Mouse (Mus musculus) liver, embryonic 15.5 days (tissue): ENCODE results near the gene Ddx5. TPM values are rescaled to one million over a fixed set of nuclear protein-coding genes. Genes with fewer than 3 reads are reported as not detected.
"Not testable (repeated sequence)": the region's sequence is repeated elsewhere in the genome, so short reads cannot be mapped to it uniquely, and the experiment has no call there.

Experiments used
- ATAC-seq: fragments of 200-750 bp; cut with Nextera tagmentation; 2 replicates; pipeline ENCODE4 v1.8.0; 2017; ENCODE audit warnings: moderate number of reproducible peaks, mild to moderate bottlenecking, moderate library complexity; ENCODE audit not compliant: insufficient read depth
- H3K27ac ChIP-seq: fragments of 300-500 bp; sonication (generic); replicated peaks from 2 replicates; pipeline ENCODE4 v1.5.1; 2015; ENCODE audit warnings: mild to moderate bottlenecking, inconsistent platforms
- H3K27me3 ChIP-seq: fragments of 300-500 bp; sonication (generic); 2 replicates; pipeline ENCODE4 v1.6.1; 2015; ENCODE audit warnings: mild to moderate bottlenecking, inconsistent platforms
- H3K36me3 ChIP-seq: fragments of 300-500 bp; sonication (generic); replicated peaks from 2 replicates; pipeline ENCODE4 v1.6.1; 2015; ENCODE audit warnings: moderate library complexity, mild to moderate bottlenecking, inconsistent platforms
- H3K4me1 ChIP-seq: fragments of 300-500 bp; sonication (generic); replicated peaks from 2 replicates; pipeline ENCODE4 v1.6.1; 2015; ENCODE audit warnings: inconsistent platforms
- H3K4me2 ChIP-seq: fragments of 300-500 bp; sonication (generic); 2 replicates; pipeline ENCODE4 v1.6.1; 2015; ENCODE audit warnings: moderate library complexity, mild to moderate bottlenecking, inconsistent platforms
- H3K4me3 ChIP-seq: fragments of 300-500 bp; sonication (generic); replicated peaks from 2 replicates; pipeline ENCODE4 v1.5.1; 2015; ENCODE audit warnings: mild to moderate bottlenecking, inconsistent platforms
- H3K9ac ChIP-seq: fragments of 300-500 bp; sonication (generic); 2 replicates; pipeline ENCODE4 v1.6.1; 2015; ENCODE audit warnings: moderate library complexity, mild to moderate bottlenecking, inconsistent platforms
- H3K9me3 ChIP-seq: fragments of 300-500 bp; sonication (generic); replicated peaks from 2 replicates; pipeline ENCODE4 v1.6.1; 2016; ENCODE audit warnings: inconsistent platforms
- WGBS: fragments of 180-500 bp; shearing (Covaris S2); methylation state at CpG from one replicate; pipeline ENCODE4 v1.1.7; 2015; ENCODE audit warnings: mixed read lengths; ENCODE audit not compliant: insufficient replicate concordance; 5-methylcytosine and 5-hydroxymethylcytosine counted together
- polyA plus RNA-seq: library from polyadenylated mRNA; unstranded; fragments of >200 nt; fragmentation: Nextera tagmentation; extraction: Ambion mirVana; gene quantifications from 2 replicates; pipeline ENCODE4 v1.2.1, GENCODE M21; 2015

Ddx5 gene
- polyA plus RNA-seq, 1 experiment from 2014 or later, result 115 TPM

DNA sequence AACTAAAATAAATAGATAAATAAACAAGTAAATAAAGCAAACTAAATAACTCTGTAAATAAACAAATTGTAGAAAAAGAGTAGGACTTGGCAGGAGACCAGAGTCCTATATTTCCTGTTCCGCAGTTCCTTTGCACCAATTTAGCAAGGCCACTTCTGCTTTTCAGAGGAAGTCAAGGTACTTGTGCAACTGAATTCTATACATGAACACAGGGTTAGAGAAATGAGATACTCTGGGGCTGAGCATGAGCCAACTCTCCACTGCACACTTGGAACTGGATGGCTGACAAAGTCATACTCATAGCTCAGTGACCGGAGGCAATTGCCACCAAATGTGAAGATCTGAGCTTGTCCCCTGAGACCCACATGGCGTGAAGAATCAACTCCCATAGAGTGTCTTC lies 30.0 kb downstream of the Ddx5 start:
- Histone ChIP-seq H3K36me3 (no peaks in the 10 kb centered on the region), H3K9ac (no peak overlapping the region), H3K27ac (no peak overlapping the region; the same call in 1 of the 2 replicates), H3K4me2 (peak overlapping the region; percentile 21; the same call in 1 of the 2 replicates), H3K4me3 (no peak overlapping the region), H3K27me3 (no peaks in the 10 kb centered on the region), H3K4me1 (peaks cover 17% of the 10 kb centered on the region), H3K9me3 (no peaks in the 10 kb centered on the region)
- 53% methylated on average over 3 of the region's 3 CpGs for WGBS
- no peak for ATAC-seq

DNA sequence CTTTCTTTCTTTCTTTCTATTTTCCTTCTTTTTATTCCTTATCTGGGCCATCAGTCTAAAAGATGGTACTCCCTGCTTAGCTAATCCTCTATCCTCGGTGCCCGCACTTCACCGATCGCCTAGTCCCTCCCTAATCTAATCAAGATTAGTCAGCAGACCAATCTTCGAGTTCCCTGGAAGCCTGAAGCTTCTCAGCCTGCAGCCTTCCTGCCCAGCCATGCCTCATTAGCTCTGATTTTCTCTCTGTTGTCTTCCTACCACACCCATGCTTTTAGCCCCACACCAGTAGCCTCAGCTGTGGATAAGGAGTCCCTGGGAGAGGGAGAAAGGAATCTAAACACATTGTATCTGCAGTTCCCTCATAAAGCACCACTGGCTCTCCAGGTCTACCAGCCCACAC lies 33.4 kb downstream of the Ddx5 start:
- 40% methylated on average over 5 of the region's 5 CpGs for WGBS
- no peak for ATAC-seq

DNA sequence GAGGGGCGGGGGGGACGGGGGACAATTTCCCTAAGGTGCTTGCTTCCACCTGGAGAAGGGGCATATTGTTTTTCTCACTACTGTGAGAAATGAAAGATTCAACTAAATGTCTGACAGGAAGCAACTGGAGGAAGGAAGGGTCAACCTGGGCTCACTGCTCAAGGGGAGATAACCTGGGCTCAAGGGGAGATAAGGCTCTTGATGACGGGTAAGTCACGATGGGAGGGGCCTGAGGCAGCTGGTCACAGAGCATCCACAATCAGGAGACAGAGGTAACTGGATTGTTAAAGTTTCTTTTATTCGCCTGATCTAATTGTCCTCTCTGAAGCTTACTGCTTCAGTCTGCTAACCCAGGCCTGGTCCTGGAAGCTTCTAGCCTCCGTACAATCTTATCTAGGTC lies 35.7 kb downstream of the Ddx5 start:
- no peaks in the 10 kb centered on the region for H3K36me3 ChIP-seq
- 54% methylated on average over 6 of the region's 6 CpGs for WGBS
- no peaks in the 10 kb centered on the region for H3K9me3 ChIP-seq
- H3K27me3 ChIP-seq, result peaks cover 11% of the 10 kb centered on the region
- no peak overlapping the region for H3K4me2 ChIP-seq
- no peak for ATAC-seq
- H3K27ac ChIP-seq, result no peak overlapping the region
- H3K4me3 ChIP-seq, result no peak overlapping the region
- H3K4me1 ChIP-seq, result peaks cover 16% of the 10 kb centered on the region
- H3K9ac ChIP-seq, result no peak overlapping the region

More for the DNA sequence above, 33.4 kb downstream of the Ddx5 start:
- Histone ChIP-seq H3K4me3 (no peak overlapping the region), H3K9ac (no peak overlapping the region), H3K27ac (no peak overlapping the region), H3K36me3 (no peaks in the 10 kb centered on the region), H3K4me1 (peaks cover 16% of the 10 kb centered on the region), H3K4me2 (no peak overlapping the region), H3K27me3 (peaks cover 11% of the 10 kb centered on the region), H3K9me3 (no peaks in the 10 kb centered on the region)

DNA sequence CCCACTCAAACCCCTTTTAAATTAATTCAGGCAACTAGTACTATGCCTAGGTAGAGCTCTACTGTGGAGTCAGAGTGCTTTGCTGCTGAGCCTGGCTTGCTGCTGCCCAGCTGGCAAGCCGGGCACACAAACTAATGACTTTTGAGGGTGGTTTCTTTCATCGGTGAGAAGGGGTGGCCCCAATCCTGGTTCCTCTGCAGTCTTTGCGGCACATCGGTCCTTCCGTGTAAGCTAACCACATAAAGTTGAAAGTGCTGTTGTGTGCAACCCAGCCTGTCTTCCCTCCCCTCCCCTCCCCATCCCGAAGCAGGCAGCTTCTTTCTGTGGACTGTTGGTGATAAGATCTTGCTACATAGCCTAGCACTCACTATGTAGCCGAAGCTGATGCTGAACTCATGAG lies 36.9 kb downstream of the Ddx5 start:
- Histone ChIP-seq H3K9ac (no peak overlapping the region), H3K27ac (peak overlapping the region; percentile 57), H3K4me1 (peaks cover 12% of the 10 kb centered on the region; the same call in 1 of the 2 replicates), H3K27me3 (peaks cover 11% of the 10 kb centered on the region), H3K4me3 (peak overlapping the region; percentile 24), H3K4me2 (peak overlapping the region; percentile 32), H3K36me3 (no peaks in the 10 kb centered on the region), H3K9me3 (no peaks in the 10 kb centered on the region)
- WGBS, result 17% methylated on average over 7 of the region's 7 CpGs
- ATAC-seq, result no peak

DNA sequence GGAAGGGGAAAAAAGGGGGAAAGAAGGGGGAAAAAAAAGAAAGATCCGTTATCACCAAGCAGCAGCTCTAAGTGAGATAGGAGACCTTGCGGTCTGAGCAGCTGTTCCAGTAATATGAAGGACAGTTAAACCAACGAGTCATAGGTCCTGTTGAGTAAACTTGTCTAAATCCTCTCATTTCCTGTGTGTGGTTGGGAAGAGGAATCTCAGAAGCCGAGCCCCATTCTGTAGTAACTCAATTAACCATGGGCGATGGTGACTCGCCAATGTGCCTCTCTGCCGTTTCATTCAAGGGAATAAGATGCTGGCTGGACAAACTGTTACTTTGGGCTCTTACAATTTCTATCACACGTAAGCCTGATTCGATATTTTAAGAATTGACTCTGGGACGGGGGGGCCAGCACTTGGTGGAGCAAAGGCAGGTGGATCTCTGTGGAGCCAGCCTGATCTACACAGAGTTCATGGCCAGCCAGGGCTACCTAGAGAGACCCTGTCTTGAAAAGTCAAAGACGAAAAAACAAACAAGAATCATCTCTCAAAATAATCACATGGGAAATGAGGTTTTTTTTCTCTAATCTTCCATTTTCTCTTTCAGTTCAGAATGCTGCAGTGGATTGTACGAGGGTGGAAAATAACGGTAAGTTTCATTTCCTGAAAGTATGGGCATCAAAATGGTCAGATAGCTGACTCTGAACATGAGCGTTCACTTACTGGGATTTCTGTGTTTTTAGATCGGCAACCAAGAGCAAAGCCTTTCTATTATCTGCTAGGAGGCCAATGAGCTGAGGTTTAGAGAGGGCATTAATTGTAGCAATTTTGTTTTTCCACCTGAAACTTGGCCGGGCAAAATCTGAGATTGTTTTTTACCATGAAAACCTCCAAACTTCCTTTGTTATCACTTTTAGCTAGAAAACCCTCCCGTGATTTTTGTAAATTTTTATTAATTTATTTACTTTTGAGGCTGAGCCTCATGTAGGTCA lies 37.7 kb downstream of the Ddx5 start, which contains the start of gene Milr1:
Gene Milr1 (plus strand): TSS at position 188 of the 980 bp plus-strand sequence.
- no peaks in the 10 kb centered on the region for H3K9me3 ChIP-seq
- H3K4me2 ChIP-seq, result peak within 1 kb of the TSS; percentile 32
- peak within 1 kb of the TSS; percentile 57 for H3K27ac ChIP-seq
- H3K9ac ChIP-seq, result no peak within 1 kb of the TSS
- ATAC-seq, result no peak
- peaks cover 11% of the 10 kb centered on the region for H3K27me3 ChIP-seq
- WGBS, result 17% methylated on average over 17 of the region's 17 CpGs
- peak within 1 kb of the TSS; percentile 24 for H3K4me3 ChIP-seq
- no peaks in the 10 kb centered on the region for H3K36me3 ChIP-seq
- peaks cover 12% of the 10 kb centered on the region; the same call in 1 of the 2 replicates for H3K4me1 ChIP-seq

DNA sequence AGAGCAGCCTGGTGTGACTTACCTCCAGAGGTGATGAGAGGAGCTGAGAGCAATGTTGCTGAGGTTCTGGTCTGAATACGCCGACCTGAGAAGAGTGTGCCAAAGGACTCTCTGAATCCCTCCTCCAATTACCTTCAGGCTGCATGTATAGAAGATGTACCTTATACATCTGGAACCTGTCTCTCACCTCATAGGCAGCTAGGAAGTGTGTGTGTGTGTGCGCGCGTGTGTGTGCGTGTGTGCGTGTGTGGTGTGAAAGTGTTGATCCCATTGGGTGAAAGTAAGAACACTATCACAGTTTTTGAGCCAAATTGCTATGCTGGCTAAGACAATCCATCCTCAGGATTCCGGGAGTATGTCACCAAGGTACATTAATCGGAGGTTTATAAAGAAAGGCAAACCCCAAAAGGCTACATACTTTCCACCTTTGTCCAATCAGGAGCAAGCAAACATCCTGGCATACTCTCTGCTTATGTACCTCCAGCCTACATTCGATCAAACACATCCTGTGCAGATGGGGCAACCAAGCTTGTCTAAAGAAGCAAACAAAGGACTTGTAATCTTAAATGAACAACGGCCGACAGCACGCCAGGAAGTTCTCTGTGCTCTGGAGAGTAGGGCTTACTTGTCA lies 38.7 kb downstream of the Ddx5 start, which contains the start of gene Pecam1:
Gene Pecam1 (minus strand): TSS at position 508 of the 631 bp plus-strand sequence.
- Histone ChIP-seq H3K27ac (no peak within 1 kb of the TSS; the same call in 1 of the 2 replicates), H3K36me3 (no peaks in the 10 kb centered on the region), H3K4me2 (0 out of 2 replicates have a peak within 1 kb of the TSS, but pooled peaks have one; percentile 25), H3K4me3 (peak within 1 kb of the TSS; percentile 24), H3K9me3 (no peaks in the 10 kb centered on the region), H3K9ac (no peak within 1 kb of the TSS), H3K4me1 (peaks cover 12% of the 10 kb centered on the region; the same call in 1 of the 2 replicates), H3K27me3 (peaks cover 11% of the 10 kb centered on the region)
- 46% methylated on average over 13 of the region's 13 CpGs for WGBS
- ATAC-seq, result no peak

DNA sequence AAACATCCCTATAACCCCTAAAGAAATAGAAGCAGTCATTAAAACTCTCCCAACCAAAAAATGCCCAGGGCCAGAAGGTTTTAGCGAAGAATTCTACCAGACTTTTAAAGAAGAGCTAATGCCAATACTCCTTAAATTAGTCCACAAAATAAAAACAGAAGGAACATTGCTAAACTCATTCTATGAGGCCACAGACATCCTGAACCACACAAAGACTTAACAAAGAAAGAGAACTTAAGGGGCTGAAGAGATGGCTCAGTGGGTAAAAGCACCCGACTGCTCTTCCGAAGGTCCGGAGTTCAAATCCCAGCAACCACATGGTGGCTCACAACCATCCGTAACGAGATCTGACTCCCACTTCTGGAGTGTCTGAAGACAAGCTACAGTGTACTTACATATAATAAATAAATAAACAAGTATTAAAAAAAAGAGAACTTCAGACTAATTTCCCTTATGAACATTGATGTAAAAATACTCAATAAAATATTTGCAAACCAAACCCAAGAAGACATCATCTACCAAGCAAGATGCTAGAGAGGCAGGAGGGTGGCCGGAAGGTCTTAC lies 39.3 kb downstream of the Ddx5 start:
- WGBS, result 70% methylated on average over 7 of the region's 7 CpGs
- not testable (repeated sequence) for H3K4me3 ChIP-seq, H3K4me2 ChIP-seq, H3K9ac ChIP-seq, H3K27ac ChIP-seq, ATAC-seq, H3K9me3 ChIP-seq, H3K36me3 ChIP-seq
- Histone ChIP-seq H3K27me3 (peaks cover 11% of the 10 kb centered on the region), H3K4me1 (peaks cover 12% of the 10 kb centered on the region; the same call in 1 of the 2 replicates)

DNA sequence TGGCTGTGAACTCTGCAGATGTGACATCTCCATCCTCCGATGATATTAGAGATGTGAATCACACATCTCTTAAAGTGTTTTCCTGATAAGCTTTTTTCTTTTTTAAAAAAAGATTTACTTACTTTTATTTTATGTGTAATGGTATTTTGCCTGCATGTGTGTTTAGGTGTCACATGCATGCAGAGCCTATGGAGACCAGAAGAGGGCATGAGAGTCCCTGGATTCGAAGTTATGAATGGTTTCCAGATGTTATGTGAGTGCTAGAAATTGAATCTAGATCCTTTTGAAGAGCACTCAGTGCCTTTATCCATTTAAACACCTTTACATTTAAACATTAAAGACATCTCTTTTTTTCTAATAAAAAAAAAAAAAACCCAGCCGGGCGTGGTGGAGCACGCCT lies 44.0 kb downstream of the Ddx5 start:
- ATAC-seq, result no peak
- no peaks in the 10 kb centered on the region for H3K27me3 ChIP-seq
- H3K4me1 ChIP-seq, result no peaks in the 10 kb centered on the region
- H3K27ac ChIP-seq, result no peak overlapping the region
- H3K9me3 ChIP-seq, result no peaks in the 10 kb centered on the region
- H3K4me3 ChIP-seq, result no peak overlapping the region
- H3K9ac ChIP-seq, result no peak overlapping the region
- no peaks in the 10 kb centered on the region for H3K36me3 ChIP-seq
- H3K4me2 ChIP-seq, result no peak overlapping the region
- 75% methylated on average over 5 of the region's 5 CpGs for WGBS

DNA sequence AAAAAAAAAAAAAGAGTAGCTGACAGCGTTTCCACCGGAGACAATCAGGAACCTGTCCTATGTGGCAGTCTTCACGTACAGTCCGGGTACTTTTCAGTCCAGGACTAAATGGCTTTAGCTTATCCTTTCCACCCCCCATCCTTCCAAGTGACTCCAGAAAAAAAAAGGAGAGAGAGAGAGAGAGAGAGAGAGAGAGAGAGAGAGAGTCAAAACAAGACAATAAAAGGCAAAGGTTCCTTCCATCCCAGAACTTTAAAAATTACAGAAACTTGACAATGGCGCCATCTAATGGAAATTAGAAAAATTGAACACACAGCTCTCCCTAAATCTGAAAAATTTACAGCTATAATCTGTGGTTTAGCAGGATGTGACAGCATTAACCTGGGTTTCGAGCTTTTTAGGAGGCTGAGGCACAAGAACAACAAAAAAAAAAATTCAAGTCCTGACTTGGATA lies 46.6 kb downstream of the Ddx5 start:
- H3K36me3 ChIP-seq, result no peaks in the 10 kb centered on the region
- no peaks in the 10 kb centered on the region for H3K4me1 ChIP-seq
- H3K9ac ChIP-seq, result no peak overlapping the region
- H3K27ac ChIP-seq, result no peak overlapping the region
- no peak overlapping the region for H3K4me2 ChIP-seq
- 31% methylated on average over 6 of the region's 6 CpGs for WGBS
- no peaks in the 10 kb centered on the region for H3K9me3 ChIP-seq
- no peaks in the 10 kb centered on the region for H3K27me3 ChIP-seq
- H3K4me3 ChIP-seq, result no peak overlapping the region
- ATAC-seq, result no peak

DNA sequence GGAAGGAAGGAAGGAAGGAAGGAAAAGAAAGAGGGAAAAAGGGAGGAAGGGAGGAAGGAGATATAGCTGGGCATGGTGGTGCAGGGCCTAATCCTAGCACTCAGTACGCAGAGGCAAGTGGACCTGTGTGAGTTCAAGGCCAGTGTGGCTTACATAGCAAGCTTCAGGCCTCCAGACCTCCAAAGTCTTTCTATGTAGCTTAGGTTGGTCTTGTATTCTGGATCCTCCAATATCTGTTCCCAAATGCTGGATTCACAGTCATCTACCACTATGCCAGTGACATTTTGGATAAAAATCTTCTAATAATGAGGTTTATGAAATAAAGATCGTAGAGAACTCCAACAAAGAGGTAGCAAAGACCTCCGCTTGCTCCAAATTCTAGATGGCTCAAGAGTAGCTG lies 47.2 kb downstream of the Ddx5 start:
- Histone ChIP-seq H3K9me3 (no peaks in the 10 kb centered on the region), H3K36me3 (no peaks in the 10 kb centered on the region), H3K27me3 (no peaks in the 10 kb centered on the region), H3K4me3 (no peak overlapping the region), H3K4me1 (no peaks in the 10 kb centered on the region), H3K9ac (no peak overlapping the region), H3K27ac (no peak overlapping the region), H3K4me2 (no peak overlapping the region)
- ATAC-seq, result no peak
- WGBS, result 67% methylated on average over 3 of the region's 3 CpGs

DNA sequence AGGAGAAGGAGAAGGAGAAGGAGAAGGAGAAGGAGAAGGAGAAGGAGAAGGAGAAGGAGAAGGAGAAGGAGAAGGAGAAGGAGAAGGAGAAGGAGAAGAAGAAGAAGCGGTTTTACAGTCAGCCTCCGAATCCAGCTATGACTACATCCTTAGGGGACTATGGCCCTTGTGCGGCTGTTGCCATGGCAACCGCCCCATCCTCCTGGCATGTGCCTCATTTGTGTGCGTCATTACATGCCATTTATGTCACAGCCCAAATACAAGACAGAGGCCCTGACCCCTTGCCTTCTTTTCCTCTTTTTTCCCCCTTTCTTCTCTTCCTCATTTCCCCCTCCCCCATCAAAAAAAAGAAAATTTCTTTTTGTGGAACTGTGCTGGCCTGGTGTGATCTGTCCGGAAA lies 47.8 kb downstream of the Ddx5 start:
- H3K9me3 ChIP-seq, result no peaks in the 10 kb centered on the region
- no peaks in the 10 kb centered on the region for H3K4me1 ChIP-seq
- H3K36me3 ChIP-seq, result no peaks in the 10 kb centered on the region
- H3K27ac ChIP-seq, result no peak overlapping the region
- no peak overlapping the region for H3K4me3 ChIP-seq
- H3K9ac ChIP-seq, result no peak overlapping the region
- 59% methylated on average over 6 of the region's 6 CpGs for WGBS
- H3K27me3 ChIP-seq, result no peaks in the 10 kb centered on the region
- ATAC-seq, result no peak
- no peak overlapping the region for H3K4me2 ChIP-seq
